Mouse (Mus musculus) embryonic facial prominence, embryonic 10.5 days (tissue): ENCODE results near the gene Inhbb. TPM values are rescaled to one million over a fixed set of nuclear protein-coding genes. Genes with fewer than 3 reads are reported as not detected.
A peak's percentile ranks its signal among the peaks of the same experiment; 100 is the strongest.

Experiments
- DNase-seq: peaks from one replicate; pipeline ENCODE4 v3.0.0-alpha.2; 2017; ENCODE audit warnings: low spot score
- H3K27ac ChIP-seq: fragments of 300-500 bp; sonication (generic); replicated peaks from 2 replicates; pipeline ENCODE4 v1.5.1; 2016; ENCODE audit warnings: mild to moderate bottlenecking
- H3K27me3 ChIP-seq: fragments of 300-500 bp; sonication (generic); replicated peaks from 2 replicates; pipeline ENCODE4 v1.6.1; 2016; ENCODE audit warnings: low read depth, mild to moderate bottlenecking; ENCODE audit not compliant: poor library complexity, severe bottlenecking
- H3K36me3 ChIP-seq: fragments of 300-500 bp; sonication (generic); replicated peaks from 2 replicates; pipeline ENCODE4 v1.6.1; 2016; ENCODE audit warnings: mild to moderate bottlenecking, moderate library complexity
- H3K4me1 ChIP-seq: fragments of 300-500 bp; sonication (generic); 2 replicates; pipeline ENCODE4 v1.6.1; 2016
- H3K4me3 ChIP-seq: fragments of 300-500 bp; sonication (generic); 2 replicates; pipeline ENCODE4 v1.5.1; 2016; ENCODE audit warnings: mild to moderate bottlenecking, moderate library complexity
- H3K9me3 ChIP-seq: fragments of 300-500 bp; sonication (generic); 2 replicates; pipeline ENCODE4 v1.6.1; 2016; ENCODE audit warnings: mild to moderate bottlenecking
- WGBS: fragments of 180-500 bp; shearing (Covaris S2); methylation state at CpG from one replicate; pipeline ENCODE4 v1.1.7; 2016; 5-methylcytosine and 5-hydroxymethylcytosine counted together
- polyA plus RNA-seq: library from polyadenylated mRNA; unstranded; fragments of >200 nt; fragmentation: Nextera tagmentation; extraction: Ambion mirVana; gene quantifications from 2 replicates; pipeline ENCODE4 v1.2.1, GENCODE M21; 2016

The Inhbb gene
- 0.10 and 0.24 TPM in 2 replicates for polyA plus RNA-seq

- under 1% methylated on average over 92 of the region's 92 CpGs for WGBS
- Histone ChIP-seq H3K9me3 (no peaks in the 10 kb centered on the region), H3K27ac (no peak within 1 kb of the TSS; the same call in 1 of the 2 replicates), H3K27me3 (peaks cover 96% of the 10 kb centered on the region), H3K4me3 (peak within 1 kb of the TSS; percentile 69), H3K4me1 (peaks cover 61% of the 10 kb centered on the region), H3K36me3 (no peaks in the 10 kb centered on the region)
- peak; percentile 65 for DNase-seq
These were observed at the start of gene Inhbb for GRCm38 (mm10) chr1:119421576-119422421. Gene Inhbb, minus strand, starts transcription at chr1:119422248.

GRCm38 (mm10) chr1:119463386-119463785, 41.3 kb upstream of the Inhbb start:
- DNase-seq: peak; percentile 68
- no peaks in the 10 kb centered on the region for H3K9me3 ChIP-seq
- H3K4me3 ChIP-seq: no peak overlapping the region
- WGBS: 41% methylated on average over 2 of the region's 2 CpGs
- H3K36me3 ChIP-seq: no peaks in the 10 kb centered on the region
- H3K27me3 ChIP-seq: no peaks in the 10 kb centered on the region
- H3K27ac ChIP-seq: no peak overlapping the region
- H3K4me1 ChIP-seq: no peaks in the 10 kb centered on the region

- H3K4me1 ChIP-seq: peaks cover 10% of the 10 kb centered on the region
- WGBS: 83% methylated on average over 2 of the region's 2 CpGs
- H3K4me3 ChIP-seq: no peak overlapping the region
- no peaks in the 10 kb centered on the region for H3K36me3 ChIP-seq
- DNase-seq: no peak
- peaks cover 13% of the 10 kb centered on the region for H3K27me3 ChIP-seq
- no peak overlapping the region for H3K27ac ChIP-seq
- no peaks in the 10 kb centered on the region for H3K9me3 ChIP-seq
These were observed 38.0 kb upstream of the Inhbb start for GRCm38 (mm10) chr1:119460062-119460461.

DNA sequence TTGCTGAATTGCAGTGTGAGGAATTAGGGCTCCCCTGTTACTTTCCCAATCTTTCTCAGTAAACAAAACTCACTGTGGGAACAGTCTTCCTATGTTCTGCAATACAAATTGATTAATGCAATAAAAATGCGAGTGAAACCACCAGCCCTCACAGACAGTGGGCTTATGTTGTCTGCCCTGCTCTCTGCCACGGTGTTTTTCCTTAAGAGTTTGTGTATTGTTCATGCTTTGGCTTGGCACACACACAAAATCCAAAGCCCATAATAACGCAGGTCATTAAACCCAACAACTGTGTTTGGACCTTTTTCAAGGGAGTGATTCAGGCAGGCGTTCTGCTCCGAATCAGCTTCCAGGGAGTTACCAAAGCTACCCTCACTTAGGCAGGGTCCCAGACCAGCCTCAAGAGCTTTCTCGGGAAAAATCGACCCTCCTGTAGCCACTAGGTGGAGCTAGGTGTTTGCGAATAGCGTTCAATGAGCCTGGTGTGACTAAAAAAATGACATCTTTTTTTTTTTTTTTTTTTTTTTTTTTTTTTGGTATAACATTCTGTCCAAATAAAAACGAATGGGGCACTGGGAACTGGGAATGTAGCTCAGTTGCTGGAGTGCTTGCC, 36.1 kb upstream of the Inhbb start:
- peaks cover 10% of the 10 kb centered on the region for H3K4me1 ChIP-seq
- H3K27me3 ChIP-seq: peaks cover 13% of the 10 kb centered on the region
- H3K9me3 ChIP-seq: no peaks in the 10 kb centered on the region
- no peak overlapping the region for H3K27ac ChIP-seq
- WGBS: 20% methylated on average over 10 of the region's 10 CpGs
- peak; percentile 61 for DNase-seq
- no peaks in the 10 kb centered on the region for H3K36me3 ChIP-seq
- no peak overlapping the region for H3K4me3 ChIP-seq

DNA sequence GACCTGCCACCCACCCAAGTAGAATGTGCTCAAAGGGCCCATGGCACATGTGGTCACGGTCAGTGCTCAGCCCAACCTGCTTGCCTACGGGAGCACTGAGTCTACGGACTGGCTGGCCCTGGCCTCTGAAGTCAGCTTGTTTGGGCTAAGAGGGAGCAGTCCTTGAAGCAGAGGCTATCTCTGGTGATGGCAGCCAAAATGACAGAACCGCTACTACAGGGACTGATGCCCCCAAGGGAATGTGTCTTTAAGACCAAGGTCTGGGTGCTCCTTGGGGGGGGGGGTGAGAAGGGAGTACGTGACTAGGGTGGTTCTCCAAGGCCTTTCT, 35.4 kb upstream of the Inhbb start:
- H3K27ac ChIP-seq: no peak overlapping the region
- H3K27me3 ChIP-seq: peaks cover 13% of the 10 kb centered on the region
- 69% methylated on average over 5 of the region's 5 CpGs for WGBS
- H3K4me3 ChIP-seq: no peak overlapping the region
- no peaks in the 10 kb centered on the region for H3K36me3 ChIP-seq
- H3K9me3 ChIP-seq: no peaks in the 10 kb centered on the region
- no peak for DNase-seq
- H3K4me1 ChIP-seq: peaks cover 10% of the 10 kb centered on the region

DNA sequence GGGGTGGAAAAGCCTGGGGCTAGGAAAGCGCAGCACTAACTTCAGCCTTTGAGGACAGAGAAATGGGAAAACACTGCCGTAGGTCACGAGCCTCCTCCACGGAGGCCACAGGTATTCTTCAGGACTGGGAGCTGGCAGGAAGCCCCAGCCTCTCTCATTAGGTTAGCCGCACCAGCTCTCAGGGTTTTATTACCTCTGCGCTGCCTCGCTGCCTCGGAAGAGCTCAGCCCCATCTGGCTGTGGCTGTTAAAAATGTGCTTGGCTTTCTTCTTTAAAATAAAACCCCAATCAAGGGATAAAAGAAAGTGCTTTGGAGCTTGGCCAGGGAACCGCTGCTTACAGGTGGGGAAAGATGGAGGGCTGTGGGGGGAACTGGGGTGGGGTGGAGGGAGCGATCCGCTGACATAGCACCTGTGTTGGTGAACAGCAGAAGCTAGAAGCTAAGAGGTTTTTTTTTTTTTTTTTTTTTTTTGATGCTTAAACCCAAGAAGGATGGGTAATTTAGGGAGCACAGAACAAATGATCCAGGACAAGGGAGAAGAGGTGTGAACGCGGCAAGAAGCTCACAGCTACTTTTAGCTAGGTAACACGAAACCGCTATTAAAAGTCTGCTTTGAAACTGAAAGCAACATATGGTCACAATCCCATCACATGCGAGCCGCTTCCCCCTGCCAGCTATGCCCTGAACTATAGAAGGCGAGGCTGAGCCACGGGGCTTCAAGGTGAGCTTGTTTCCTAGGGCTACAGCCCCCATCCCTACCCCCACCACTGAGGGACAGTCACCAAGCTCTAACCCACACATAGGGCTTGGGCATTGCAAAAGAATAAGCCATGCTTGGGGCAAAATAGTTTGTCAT, 34.9 kb upstream of the Inhbb start:
- WGBS: 57% methylated on average over 19 of the region's 19 CpGs
- H3K36me3 ChIP-seq: no peaks in the 10 kb centered on the region
- peak; percentile 15 for DNase-seq
- H3K27me3 ChIP-seq: peaks cover 13% of the 10 kb centered on the region
- H3K4me3 ChIP-seq: no peak overlapping the region
- H3K4me1 ChIP-seq: peaks cover 10% of the 10 kb centered on the region
- no peak overlapping the region for H3K27ac ChIP-seq
- no peaks in the 10 kb centered on the region for H3K9me3 ChIP-seq

DNA sequence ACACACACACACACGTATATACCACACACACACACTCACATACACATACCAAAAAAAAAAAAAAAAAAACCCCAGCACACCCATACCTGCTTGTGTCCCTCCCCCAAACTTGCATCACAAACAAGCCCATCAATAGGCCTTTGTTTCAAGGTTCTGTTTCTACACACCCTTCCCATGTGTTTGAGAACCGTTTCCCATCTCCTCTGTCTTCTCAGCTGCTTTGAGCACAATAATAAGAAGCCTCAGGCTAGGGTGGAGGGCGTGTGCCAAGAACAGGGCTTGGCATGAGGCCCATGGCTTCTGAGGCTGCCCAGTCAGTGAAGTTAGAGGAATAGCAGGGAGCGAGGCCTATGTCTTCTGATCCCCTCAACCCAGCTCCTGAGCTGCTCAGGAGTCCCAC, 31.7 kb upstream of the Inhbb start:
- DNase-seq: no peak
- Histone ChIP-seq H3K27me3 (peaks cover 13% of the 10 kb centered on the region), H3K36me3 (no peaks in the 10 kb centered on the region), H3K4me3 (no peak overlapping the region), H3K9me3 (no peaks in the 10 kb centered on the region), H3K4me1 (peaks cover 10% of the 10 kb centered on the region), H3K27ac (no peak overlapping the region)
- WGBS: 66% methylated on average over 4 of the region's 4 CpGs

DNA sequence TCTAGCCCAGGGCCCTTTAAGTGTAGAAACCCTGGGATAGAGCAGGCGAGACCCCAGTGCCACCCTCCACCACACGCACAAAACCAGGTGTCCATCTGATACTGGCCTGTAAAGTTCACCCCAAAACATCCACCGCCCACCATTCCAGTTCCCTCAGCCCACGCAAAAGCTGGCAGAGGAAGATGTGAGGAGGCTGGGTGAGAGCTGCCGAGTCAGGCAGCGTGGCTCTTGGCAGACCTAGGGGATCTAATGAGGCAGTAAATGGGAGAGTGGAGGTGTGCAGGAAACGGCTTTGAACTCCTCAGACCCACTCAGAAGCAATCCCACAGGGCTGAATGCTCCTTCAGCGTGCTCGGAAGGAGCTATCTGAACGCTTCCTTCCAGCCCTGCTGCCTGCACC, 29.4 kb upstream of the Inhbb start:
- no peaks in the 10 kb centered on the region for H3K9me3 ChIP-seq
- WGBS: 75% methylated on average over 10 of the region's 10 CpGs
- H3K27me3 ChIP-seq: peaks cover 5% of the 10 kb centered on the region; the same call in 1 of the 2 replicates
- no peak overlapping the region for H3K4me3 ChIP-seq
- no peak overlapping the region for H3K27ac ChIP-seq
- no peak for DNase-seq
- no peaks in the 10 kb centered on the region for H3K36me3 ChIP-seq
- 0 out of 2 replicates have a peak, but pooled peaks cover 3% of the 10 kb centered on the region for H3K4me1 ChIP-seq

DNA sequence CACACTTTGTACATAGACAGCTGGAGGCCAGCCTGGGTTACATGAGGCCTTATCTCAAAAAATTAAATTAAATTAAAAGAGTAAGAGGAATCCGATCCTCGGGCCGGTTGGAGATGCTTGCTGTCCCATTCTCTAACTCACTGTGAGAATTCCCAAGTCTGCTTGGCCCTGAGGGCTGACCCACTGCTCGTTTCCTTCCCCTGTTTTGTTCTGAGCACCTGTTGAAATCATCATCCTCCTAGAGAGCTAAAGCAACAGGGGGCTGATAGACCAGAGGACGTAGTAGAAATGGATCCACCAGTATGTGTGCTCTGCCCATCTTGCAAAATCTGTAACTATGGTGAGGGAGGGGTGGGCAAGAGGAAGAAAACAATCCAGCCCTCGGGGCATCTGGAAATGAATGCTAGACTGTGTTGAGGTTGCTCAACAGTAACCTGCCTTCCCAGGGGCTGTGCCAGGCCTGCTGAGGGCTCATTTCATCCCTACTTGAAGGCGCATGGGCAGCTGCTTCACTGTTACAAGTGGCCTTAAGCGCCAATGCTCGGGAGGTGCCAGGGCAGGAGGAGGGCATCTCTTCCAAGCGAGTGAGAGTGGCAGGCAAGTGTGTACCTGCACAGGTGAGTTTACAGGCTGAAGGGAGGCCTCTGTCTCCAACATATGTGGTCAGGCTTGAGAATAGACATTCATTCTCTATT, 28.8 kb upstream of the Inhbb start:
- 73% methylated on average over 10 of the region's 10 CpGs for WGBS
- H3K27me3 ChIP-seq: 0 out of 2 replicates have a peak, but pooled peaks cover under 1% of the 10 kb centered on the region
- no peaks in the 10 kb centered on the region for H3K9me3 ChIP-seq
- no peaks in the 10 kb centered on the region for H3K36me3 ChIP-seq
- no peak overlapping the region for H3K27ac ChIP-seq
- no peak for DNase-seq
- H3K4me3 ChIP-seq: no peak overlapping the region
- H3K4me1 ChIP-seq: no peaks in the 10 kb centered on the region

- Histone ChIP-seq H3K36me3 (no peaks in the 10 kb centered on the region), H3K27ac (no peak overlapping the region), H3K4me1 (no peaks in the 10 kb centered on the region), H3K4me3 (no peak overlapping the region), H3K9me3 (no peaks in the 10 kb centered on the region), H3K27me3 (no peaks in the 10 kb centered on the region)
- DNase-seq: no peak
- WGBS: 64% methylated on average over 10 of the region's 10 CpGs
These were observed 24.8 kb upstream of the Inhbb start for GRCm38 (mm10) chr1:119446753-119447283.

- 85% methylated on average over 21 of the region's 21 CpGs for WGBS
- Histone ChIP-seq H3K27ac (no peak overlapping the region), H3K27me3 (no peaks in the 10 kb centered on the region), H3K4me3 (no peak overlapping the region), H3K9me3 (no peaks in the 10 kb centered on the region), H3K4me1 (no peaks in the 10 kb centered on the region), H3K36me3 (no peaks in the 10 kb centered on the region)
- no peak for DNase-seq
These were observed 21.7 kb upstream of the Inhbb start for GRCm38 (mm10) chr1:119443591-119444350.
